Mouse (Mus musculus) intestine, embryonic 16.5 days (tissue): ENCODE measurements at regions not wholly inside any gene's neighbourhood (a gene's known extent, or its start where the extent isn't known, plus 50 kb on each side); places are given as distances from the start of the nearest gene placed in this dataset.

Experiments
- ATAC-seq: fragments of 200-750 bp; cut with Nextera tagmentation; 2 replicates; pipeline ENCODE4 v1.8.0; 2017; ENCODE audit warnings: moderate TSS enrichment, moderate library complexity
- H3K27ac ChIP-seq: fragments of 300-500 bp; sonication (generic); 2 replicates; pipeline ENCODE4 v1.5.1; 2014; ENCODE audit warnings: mild to moderate bottlenecking, low read length
- H3K27me3 ChIP-seq: fragments of 300-500 bp; sonication (generic); replicated peaks from 2 replicates; pipeline ENCODE4 v1.6.1; 2014; ENCODE audit warnings: low read length, control low read depth, mixed read lengths; ENCODE audit not compliant: control insufficient read depth, insufficient read depth
- H3K36me3 ChIP-seq: fragments of 300-500 bp; sonication (generic); 2 replicates; pipeline ENCODE4 v1.6.1; 2014; ENCODE audit warnings: low read length, control low read depth; ENCODE audit not compliant: control insufficient read depth, insufficient read depth
- H3K4me1 ChIP-seq: fragments of 300-500 bp; sonication (generic); 2 replicates; pipeline ENCODE4 v1.6.1; 2014; ENCODE audit warnings: low read length, control low read depth, mixed read lengths; ENCODE audit not compliant: control insufficient read depth, insufficient read depth
- H3K4me2 ChIP-seq: fragments of 300-500 bp; sonication (generic); 2 replicates; pipeline ENCODE4 v1.6.1; 2014; ENCODE audit warnings: low read depth, low read length, control low read depth
- H3K4me3 ChIP-seq: fragments of 300-500 bp; sonication (generic); 2 replicates; pipeline ENCODE4 v1.5.1; 2014; ENCODE audit warnings: mild to moderate bottlenecking, low read length
- H3K9ac ChIP-seq: fragments of 300-500 bp; sonication (generic); 2 replicates; pipeline ENCODE4 v1.6.1; 2014; ENCODE audit warnings: low read depth, low read length
- H3K9me3 ChIP-seq: fragments of 300-500 bp; sonication (generic); 2 replicates; pipeline ENCODE4 v1.6.1; 2016; ENCODE audit warnings: low read length, control low read depth; ENCODE audit not compliant: control insufficient read depth
- WGBS: fragments of 180-500 bp; shearing (Covaris S2); extraction: QIAGEN DNeasy Blood & Tissue Kit; methylation state at CpG from one replicate; pipeline ENCODE4 v1.1.7; 2014; 5-methylcytosine and 5-hydroxymethylcytosine counted together

GRCm38 (mm10) chr17:51936071-51936470 lies 103.0 kb upstream of the Satb1 start:
- no peak overlapping the region for H3K27ac ChIP-seq
- no peaks in the 10 kb centered on the region for H3K36me3 ChIP-seq
- H3K4me2 ChIP-seq: no peak overlapping the region
- H3K4me3 ChIP-seq: no peak overlapping the region
- H3K27me3 ChIP-seq: no peaks in the 10 kb centered on the region
- H3K9ac ChIP-seq: no peak overlapping the region
- no peaks in the 10 kb centered on the region for H3K9me3 ChIP-seq
- ATAC-seq: no peak
- 77% methylated on average over 5 of the region's 5 CpGs for WGBS
- no peaks in the 10 kb centered on the region for H3K4me1 ChIP-seq

- H3K4me1 ChIP-seq: no peaks in the 10 kb centered on the region
- WGBS: 78% methylated on average over 3 of the region's 3 CpGs
- no peak for ATAC-seq
These were observed 93.3 kb upstream of the Satb1 start for GRCm38 (mm10) chr17:51926392-51926791.

GRCm38 (mm10) chr17:51907031-51907430 lies 73.9 kb upstream of the Satb1 start:
- 78% methylated on average over 4 of the region's 4 CpGs for WGBS
- ATAC-seq: no peak
- no peak overlapping the region for H3K27ac ChIP-seq

More at GRCm38 (mm10) chr17:51926392-51926791, 93.3 kb upstream of the Satb1 start:
- Histone ChIP-seq H3K9ac (no peak overlapping the region), H3K36me3 (no peaks in the 10 kb centered on the region), H3K27me3 (no peaks in the 10 kb centered on the region), H3K4me3 (no peak overlapping the region), H3K4me2 (no peak overlapping the region), H3K9me3 (no peaks in the 10 kb centered on the region), H3K27ac (no peak overlapping the region)

GRCm38 (mm10) chr17:51906418-51906817 lies 73.3 kb upstream of the Satb1 start:
- 82% methylated on average over 4 of the region's 4 CpGs for WGBS
- no peaks in the 10 kb centered on the region for H3K27me3 ChIP-seq

More at GRCm38 (mm10) chr17:51907031-51907430, 73.9 kb upstream of the Satb1 start:
- Histone ChIP-seq H3K4me3 (no peak overlapping the region), H3K9me3 (no peaks in the 10 kb centered on the region), H3K27me3 (no peaks in the 10 kb centered on the region), H3K9ac (no peak overlapping the region), H3K4me1 (no peaks in the 10 kb centered on the region), H3K36me3 (no peaks in the 10 kb centered on the region), H3K4me2 (no peak overlapping the region)

GRCm38 (mm10) chr17:51903885-51904284 lies 70.8 kb upstream of the Satb1 start:
- Histone ChIP-seq H3K9ac (no peak overlapping the region), H3K4me3 (no peak overlapping the region), H3K36me3 (no peaks in the 10 kb centered on the region), H3K27ac (no peak overlapping the region), H3K27me3 (no peaks in the 10 kb centered on the region), H3K4me2 (no peak overlapping the region), H3K9me3 (no peaks in the 10 kb centered on the region), H3K4me1 (no peaks in the 10 kb centered on the region)
- 62% methylated on average over 3 of the region's 3 CpGs for WGBS
- no peak for ATAC-seq

More at GRCm38 (mm10) chr17:51906418-51906817, 73.3 kb upstream of the Satb1 start:
- H3K4me1 ChIP-seq: no peaks in the 10 kb centered on the region
- H3K9me3 ChIP-seq: no peaks in the 10 kb centered on the region
- H3K36me3 ChIP-seq: no peaks in the 10 kb centered on the region
- no peak overlapping the region for H3K4me2 ChIP-seq
- ATAC-seq: no peak
- H3K27ac ChIP-seq: no peak overlapping the region
- no peak overlapping the region for H3K4me3 ChIP-seq
- no peak overlapping the region for H3K9ac ChIP-seq

GRCm38 (mm10) chr17:51899376-51899775 lies 66.3 kb upstream of the Satb1 start:
- Histone ChIP-seq H3K4me1 (no peaks in the 10 kb centered on the region), H3K4me3 (no peak overlapping the region), H3K36me3 (no peaks in the 10 kb centered on the region), H3K27me3 (no peaks in the 10 kb centered on the region), H3K4me2 (no peak overlapping the region), H3K9me3 (no peaks in the 10 kb centered on the region), H3K27ac (no peak overlapping the region), H3K9ac (no peak overlapping the region)
- ATAC-seq: no peak
- 68% methylated on average over 2 of the region's 2 CpGs for WGBS

- no peak overlapping the region for H3K27ac ChIP-seq
- H3K4me3 ChIP-seq: no peak overlapping the region
- no peaks in the 10 kb centered on the region for H3K36me3 ChIP-seq
- H3K9ac ChIP-seq: no peak overlapping the region
- no peak for ATAC-seq
- no peaks in the 10 kb centered on the region for H3K4me1 ChIP-seq
- no peaks in the 10 kb centered on the region for H3K9me3 ChIP-seq
- no peak overlapping the region for H3K4me2 ChIP-seq
- WGBS: 95% methylated on average over 3 of the region's 3 CpGs
- no peaks in the 10 kb centered on the region for H3K27me3 ChIP-seq
These were observed 63.1 kb upstream of the Satb1 start for GRCm38 (mm10) chr17:51896160-51896559.

GRCm38 (mm10) chr17:51894278-51894677 lies 61.2 kb upstream of the Satb1 start:
- H3K4me2 ChIP-seq: no peak overlapping the region
- no peak overlapping the region for H3K9ac ChIP-seq
- 90% methylated on average over 8 of the region's 8 CpGs for WGBS
- H3K4me1 ChIP-seq: no peaks in the 10 kb centered on the region
- no peak overlapping the region for H3K4me3 ChIP-seq
- ATAC-seq: no peak
- no peak overlapping the region for H3K27ac ChIP-seq
- no peaks in the 10 kb centered on the region for H3K27me3 ChIP-seq
- no peaks in the 10 kb centered on the region for H3K36me3 ChIP-seq
- H3K9me3 ChIP-seq: no peaks in the 10 kb centered on the region

- H3K27me3 ChIP-seq: no peaks in the 10 kb centered on the region
- H3K9me3 ChIP-seq: no peaks in the 10 kb centered on the region
- no peaks in the 10 kb centered on the region for H3K36me3 ChIP-seq
- H3K9ac ChIP-seq: no peak overlapping the region
- H3K4me1 ChIP-seq: no peaks in the 10 kb centered on the region
- H3K4me2 ChIP-seq: no peak overlapping the region
- no peak for ATAC-seq
- WGBS: 65% methylated on average over 3 of the region's 3 CpGs
- H3K27ac ChIP-seq: no peak overlapping the region
- no peak overlapping the region for H3K4me3 ChIP-seq
These were observed 59.8 kb upstream of the Satb1 start for GRCm38 (mm10) chr17:51892856-51893255.

GRCm38 (mm10) chr17:51892159-51892558 lies 59.1 kb upstream of the Satb1 start:
- Histone ChIP-seq H3K4me1 (no peaks in the 10 kb centered on the region), H3K36me3 (no peaks in the 10 kb centered on the region), H3K9ac (no peak overlapping the region), H3K27me3 (no peaks in the 10 kb centered on the region), H3K4me3 (no peak overlapping the region), H3K4me2 (no peak overlapping the region), H3K9me3 (no peaks in the 10 kb centered on the region), H3K27ac (no peak overlapping the region)
- no peak for ATAC-seq
- WGBS: 70% methylated on average over 4 of the region's 4 CpGs
